Mouse (Mus musculus) liver, adult 2 months (tissue): ENCODE data around the gene Aip.

Source experiments
- CTCF ChIP-seq: fragments of 200-500 bp; IDR thresholded peaks from 2 replicates; pipeline ENCODE4 v1.5.1; 2011; ENCODE audit warnings: low read depth, low read length, control low read depth
- POLR2A ChIP-seq: fragments of 200-500 bp; IDR thresholded peaks from 2 replicates; pipeline ENCODE4 v1.6.1; 2011; ENCODE audit warnings: low read length, control low read depth; ENCODE audit not compliant: insufficient read depth; ENCODE audit errors: extremely low read depth

DNA sequence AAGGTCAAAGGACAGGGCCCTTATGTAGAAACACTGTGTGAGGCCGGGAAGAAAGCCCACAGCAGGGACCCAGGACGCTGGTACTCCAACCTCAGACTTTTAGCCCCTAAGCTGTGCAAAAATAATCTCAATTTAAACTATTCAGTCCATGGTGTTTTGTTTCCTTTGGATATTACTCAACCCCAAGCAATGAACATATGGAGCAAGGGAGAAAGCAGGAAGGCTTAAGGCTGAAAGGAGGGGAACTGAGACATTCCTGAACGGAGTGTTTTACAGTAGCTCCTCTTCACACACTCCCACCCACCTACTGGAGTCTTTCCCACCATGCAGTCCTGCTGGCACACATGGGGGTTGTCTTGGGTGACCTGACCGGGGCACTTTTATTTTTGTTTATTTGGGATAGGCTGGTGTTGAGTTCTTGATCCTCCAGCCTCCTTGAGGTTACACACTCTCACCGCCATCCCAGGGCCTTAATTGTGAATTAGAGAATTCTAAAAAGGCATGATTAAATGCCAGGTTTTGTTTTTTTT lies 30.8 kb downstream of the Aip start:
- TF ChIP-seq POLR2A (no peak), CTCF (no peak)
